Mouse (Mus musculus) G1E (cell line): Measurements from ENCODE around the gene Mfsd5.

Experiments
- CTCF ChIP-seq: IDR thresholded peaks from 2 replicates; pipeline ENCODE4 v1.5.1; 2012; ENCODE audit warnings: low read depth, low read length, inconsistent platforms, mixed read lengths
- GATA1 ChIP-seq: IDR thresholded peaks from 2 replicates; pipeline ENCODE4 v1.6.1; 2012; ENCODE audit warnings: borderline replicate concordance, low read length, inconsistent platforms, mixed read lengths
- GATA2 ChIP-seq: IDR thresholded peaks from 2 replicates; pipeline ENCODE4 v1.6.1; 2012; ENCODE audit warnings: low read depth, low read length, inconsistent platforms, borderline replicate concordance
- POLR2AphosphoS5 ChIP-seq: IDR thresholded peaks from 2 replicates; pipeline ENCODE4 v1.6.1; 2012; ENCODE audit warnings: low read depth, low read length, inconsistent platforms; ENCODE audit not compliant: insufficient replicate concordance
- TAL1 ChIP-seq: conservative IDR thresholded peaks from 2 replicates; pipeline ENCODE4 v1.6.1; 2012; ENCODE audit warnings: low read depth, low read length, inconsistent platforms, mixed read lengths

DNA sequence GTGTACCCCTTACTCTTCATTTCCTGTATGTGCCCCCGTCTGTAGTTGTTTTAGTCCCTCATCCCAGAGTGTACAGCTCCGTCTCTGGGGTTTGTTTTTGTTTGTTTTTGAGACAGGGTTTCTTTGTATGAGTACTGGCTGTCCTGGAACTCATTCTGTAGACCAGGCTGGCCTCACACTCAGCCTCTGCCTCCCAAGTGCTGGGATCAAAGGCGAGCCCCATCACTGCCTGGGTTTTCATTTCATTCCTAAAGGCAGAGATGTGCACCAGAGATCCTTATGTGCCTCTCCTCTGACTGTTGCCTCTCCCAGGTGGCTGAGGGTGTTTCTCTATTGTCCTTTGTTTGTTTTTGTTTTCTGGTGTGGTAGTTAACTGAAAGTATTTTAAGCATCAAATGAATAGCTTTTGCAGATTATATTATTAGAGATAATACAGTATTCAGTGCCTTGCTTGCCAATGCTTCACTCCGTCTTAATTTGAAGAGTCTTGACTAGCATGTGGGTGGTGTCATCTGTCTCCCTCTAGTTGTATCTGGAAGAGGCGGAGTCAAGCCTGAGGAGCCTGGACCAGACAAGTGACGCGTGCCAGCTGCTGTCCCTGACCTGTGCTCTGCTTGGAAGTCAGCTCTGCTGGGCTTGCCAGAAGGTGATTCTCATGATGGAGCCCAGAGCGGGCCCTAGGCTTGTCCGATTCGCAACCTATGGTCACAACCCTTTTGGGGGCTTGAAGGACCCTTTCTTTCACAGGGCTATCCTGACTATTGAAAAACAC is 31.0 kb downstream of the Mfsd5 start:
- TF ChIP-seq GATA1 (no peak), CTCF (no peak), TAL1 (no peak), POLR2AphosphoS5 (no peak), GATA2 (no peak)
